Mouse (Mus musculus) thymus, postnatal 14 days (tissue): ENCODE measurements around the gene B830017H08Rik.
A peak's percentile ranks its signal among the peaks of the same experiment; 100 is the strongest.

ENCODE experiments used
- DNase-seq: peaks from one replicate; pipeline ENCODE4 v3.0.0; 2021

B830017H08Rik gene

GRCm38 (mm10) chr16:17857157-17857556 is 24.2 kb downstream of the B830017H08Rik start:
- DNase-seq: no peak

GRCm38 (mm10) chr16:17858592-17858991 is 25.7 kb downstream of the B830017H08Rik start:
- DNase-seq: peak; percentile 30

DNA sequence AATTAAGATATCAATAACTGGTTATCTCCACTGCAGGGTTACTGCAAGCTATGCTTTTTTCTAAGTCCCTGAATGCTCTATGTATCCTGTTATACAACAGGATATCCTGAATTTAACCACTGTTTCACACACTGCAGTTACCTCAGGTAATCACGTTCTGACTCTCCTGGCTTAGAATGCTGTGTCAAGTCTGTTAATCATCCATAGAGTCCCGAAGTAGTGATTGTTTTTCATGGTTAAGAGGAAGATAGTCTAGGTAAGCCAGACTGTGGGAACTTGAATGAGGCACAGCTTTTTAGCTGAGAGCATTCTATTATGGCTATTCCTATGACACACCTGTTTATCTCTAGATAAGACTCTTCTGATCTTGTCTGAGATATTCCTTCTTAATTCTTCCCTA is 32.4 kb downstream of the B830017H08Rik start:
- DNase-seq: no peak

- DNase-seq: no peak
Measured at GRCm38 (mm10) chr16:17865770-17866169, 32.8 kb downstream of the B830017H08Rik start.

GRCm38 (mm10) chr16:17871248-17871647 is 38.3 kb downstream of the B830017H08Rik start:
- no peak for DNase-seq

DNA sequence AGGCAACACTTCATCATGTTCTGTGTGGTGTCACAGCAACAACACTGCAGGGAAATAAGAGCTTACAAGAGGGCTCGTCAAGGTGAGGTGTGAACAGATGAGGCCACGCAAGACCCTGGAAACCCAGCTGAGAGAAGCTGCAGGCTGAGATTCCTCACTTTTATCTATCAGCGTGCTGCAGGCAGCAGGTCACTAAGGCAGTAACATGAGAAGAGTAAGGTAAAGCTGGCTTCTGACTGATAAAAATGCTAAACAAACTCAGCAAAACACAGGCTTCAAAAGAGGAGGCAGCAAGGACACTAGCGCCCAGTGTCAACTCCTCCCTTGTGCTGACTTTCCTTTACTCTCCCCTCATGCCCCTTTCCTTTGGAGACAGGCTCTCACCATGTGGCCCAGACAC is 40.1 kb downstream of the B830017H08Rik start:
- no peak for DNase-seq

- no peak for DNase-seq
Measured at GRCm38 (mm10) chr16:17875174-17875573, 42.3 kb downstream of the B830017H08Rik start.

- no peak for DNase-seq
Measured at GRCm38 (mm10) chr16:17876096-17876495, 43.2 kb downstream of the B830017H08Rik start.

- no peak for DNase-seq
Measured at GRCm38 (mm10) chr16:17879571-17879970, 46.6 kb downstream of the B830017H08Rik start.

DNA sequence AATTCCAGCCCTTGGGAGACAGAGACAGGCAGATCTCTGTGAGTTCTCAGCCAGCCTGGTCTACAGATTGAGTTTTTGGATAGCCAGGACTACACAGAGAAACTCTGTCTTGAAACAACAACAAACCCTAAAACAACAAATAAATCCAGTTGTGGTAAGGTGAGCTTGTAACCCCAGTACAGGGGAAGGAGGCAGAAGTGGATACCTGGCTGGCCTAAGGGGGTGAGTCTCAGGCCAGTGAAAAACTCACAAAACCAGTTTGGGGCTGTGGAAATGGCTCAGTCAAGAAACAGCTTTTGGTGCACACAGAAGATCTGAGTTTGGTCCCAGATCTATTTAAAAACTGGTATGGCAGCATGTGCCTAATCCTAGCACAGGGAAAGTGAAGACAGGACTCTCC is 49.3 kb downstream of the B830017H08Rik start:
- DNase-seq: no peak

- no peak for DNase-seq
Measured at GRCm38 (mm10) chr16:17884116-17884515, 51.2 kb downstream of the B830017H08Rik start.
